Mouse (Mus musculus) midbrain, embryonic 10.5 days (tissue): ENCODE results near the gene Gm20388. TPM values are rescaled to one million over a fixed set of nuclear protein-coding genes. Genes with fewer than 3 reads are reported as not detected.

Source experiments
- DNase-seq: peaks from one replicate; pipeline ENCODE4 v3.0.0-alpha.2; 2017; ENCODE audit warnings: low spot score
- H3K27ac ChIP-seq: fragments of 300-500 bp; sonication (generic); replicated peaks from 2 replicates; pipeline ENCODE4 v1.5.1; 2016; ENCODE audit warnings: mild to moderate bottlenecking
- H3K27me3 ChIP-seq: fragments of 300-500 bp; sonication (generic); 2 replicates; pipeline ENCODE4 v1.6.1; 2016; ENCODE audit warnings: low read depth, mild to moderate bottlenecking; ENCODE audit not compliant: poor library complexity, severe bottlenecking
- H3K36me3 ChIP-seq: fragments of 300-500 bp; sonication (generic); 2 replicates; pipeline ENCODE4 v1.6.1; 2016; ENCODE audit warnings: mild to moderate bottlenecking, moderate library complexity
- H3K4me1 ChIP-seq: fragments of 300-500 bp; sonication (generic); 2 replicates; pipeline ENCODE4 v1.6.1; 2016
- H3K4me3 ChIP-seq: fragments of 300-500 bp; sonication (generic); 2 replicates; pipeline ENCODE4 v1.5.1; 2016; ENCODE audit warnings: mild to moderate bottlenecking, moderate library complexity
- H3K9me3 ChIP-seq: fragments of 300-500 bp; sonication (generic); replicated peaks from 2 replicates; pipeline ENCODE4 v1.6.1; 2016; ENCODE audit warnings: mild to moderate bottlenecking
- WGBS: fragments of 180-500 bp; shearing (Covaris S2); methylation state at CpG from one replicate; pipeline ENCODE4 v1.1.7; 2016; 5-methylcytosine and 5-hydroxymethylcytosine counted together
- polyA plus RNA-seq: library from polyadenylated mRNA; unstranded; fragments of >200 nt; fragmentation: Nextera tagmentation; extraction: Ambion mirVana; gene quantifications from 2 replicates; pipeline ENCODE4 v1.2.1, GENCODE M21; 2016

Gm20388 gene
- polyA plus RNA-seq, 1 experiment from 2014 or later: 7.1 TPM

DNA sequence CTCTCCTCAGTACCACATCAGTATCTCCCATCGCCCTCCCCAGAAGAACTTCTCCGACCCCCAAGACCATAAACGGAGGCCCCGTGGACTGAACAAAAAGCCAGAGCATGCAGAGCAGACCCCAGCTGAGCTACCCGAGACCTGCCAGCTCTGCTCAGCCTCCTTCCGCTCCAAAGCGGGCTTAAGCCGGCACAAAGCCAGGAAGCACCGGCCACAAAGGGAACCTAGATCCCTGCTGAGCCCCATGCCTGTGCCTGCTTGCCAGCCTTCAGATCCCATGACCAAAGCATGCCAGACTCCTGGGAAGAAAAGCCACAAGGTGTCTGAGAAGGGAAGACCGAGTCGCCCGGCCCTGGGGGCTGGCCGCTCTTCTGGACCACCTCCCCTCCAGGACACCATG is 2356.2 kb downstream of the Gm20388 start:
- Histone ChIP-seq H3K27ac (0 out of 2 replicates have a peak overlapping the region, but pooled peaks have one; percentile 38), H3K9me3 (no peaks in the 10 kb centered on the region), H3K36me3 (no peaks in the 10 kb centered on the region), H3K4me3 (no peak overlapping the region), H3K4me1 (peaks cover 42% of the 10 kb centered on the region), H3K27me3 (peaks cover 88% of the 10 kb centered on the region)
- 48% methylated on average over 13 of the region's 13 CpGs for WGBS
- DNase-seq: no peak

DNA sequence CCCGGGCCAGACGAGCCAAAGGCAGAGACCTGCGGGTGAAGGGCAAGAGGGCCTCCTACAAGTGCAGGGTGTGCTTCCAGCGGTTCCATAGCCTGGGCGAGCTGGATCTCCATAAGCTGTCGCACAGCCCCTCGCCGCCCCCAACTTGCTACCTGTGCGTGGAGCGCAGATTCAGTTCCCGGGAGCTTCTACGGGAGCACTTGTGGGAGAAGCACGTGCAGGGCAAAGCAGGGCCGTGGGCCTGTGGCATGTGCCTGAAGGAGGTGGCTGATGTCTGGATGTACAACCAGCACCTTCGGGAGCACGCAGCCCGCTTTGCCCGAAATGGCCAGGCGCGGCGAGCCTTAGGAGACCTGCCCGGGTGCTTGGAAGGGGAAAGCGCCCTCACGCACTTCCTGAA is 2358.2 kb downstream of the Gm20388 start:
- DNase-seq: no peak

DNA sequence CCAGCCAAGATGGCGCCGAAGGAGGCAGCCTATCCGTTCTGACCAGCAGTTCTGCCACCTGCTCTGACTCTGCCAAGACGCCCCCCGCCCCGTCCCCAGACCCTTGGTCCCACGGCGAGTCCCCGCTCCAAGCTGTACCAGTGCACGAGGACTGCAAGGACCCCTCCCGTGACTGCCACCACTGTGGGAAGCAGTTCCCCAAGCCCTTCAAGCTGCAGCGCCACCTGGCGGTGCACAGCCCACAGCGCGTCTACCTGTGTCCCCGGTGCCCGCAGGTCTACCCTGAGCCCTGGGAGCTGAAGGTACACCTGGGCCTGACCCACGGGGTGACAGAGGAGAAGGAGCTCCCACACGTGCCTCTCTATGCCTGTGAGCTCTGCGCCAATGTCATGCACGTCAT is 2358.8 kb downstream of the Gm20388 start:
- peak overlapping the region; percentile 59 for H3K4me3 ChIP-seq
- no peaks in the 10 kb centered on the region for H3K36me3 ChIP-seq
- DNase-seq: peak; percentile 81
- peaks cover 44% of the 10 kb centered on the region for H3K4me1 ChIP-seq
- H3K27ac ChIP-seq: peak overlapping the region; percentile 81
- H3K9me3 ChIP-seq: no peaks in the 10 kb centered on the region
- 3% methylated on average over 21 of the region's 21 CpGs for WGBS
- peaks cover 77% of the 10 kb centered on the region for H3K27me3 ChIP-seq

More for the DNA sequence above, 2358.2 kb downstream of the Gm20388 start:
- H3K27ac ChIP-seq: peak overlapping the region; percentile 81
- peaks cover 78% of the 10 kb centered on the region for H3K27me3 ChIP-seq
- no peaks in the 10 kb centered on the region for H3K36me3 ChIP-seq
- H3K4me1 ChIP-seq: peaks cover 44% of the 10 kb centered on the region
- WGBS: 58% methylated on average over 24 of the region's 24 CpGs
- peak overlapping the region; percentile 59 for H3K4me3 ChIP-seq
- no peaks in the 10 kb centered on the region for H3K9me3 ChIP-seq

DNA sequence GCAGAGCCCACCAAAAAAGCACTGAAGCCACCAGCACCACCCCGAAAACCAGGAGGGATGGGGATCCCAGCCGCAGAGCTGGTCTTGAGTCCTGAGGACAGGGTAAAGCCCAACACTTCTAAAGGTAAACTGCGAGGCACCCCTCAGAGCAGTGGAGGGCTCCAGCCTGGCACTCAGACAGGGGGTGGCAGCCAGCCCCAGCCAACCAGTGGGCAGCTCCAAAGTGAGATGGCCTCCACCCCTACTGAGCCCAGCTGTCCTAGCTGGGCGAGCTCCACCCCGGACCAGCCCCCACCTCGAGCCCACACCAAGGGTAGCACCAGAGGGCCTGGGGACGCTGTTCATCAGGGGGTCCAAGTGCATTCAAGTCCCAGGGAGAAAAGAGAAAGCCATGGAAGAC is 2359.9 kb downstream of the Gm20388 start:
- WGBS: 72% methylated on average over 7 of the region's 7 CpGs
- Histone ChIP-seq H3K36me3 (no peaks in the 10 kb centered on the region), H3K4me1 (peaks cover 44% of the 10 kb centered on the region), H3K27me3 (peaks cover 69% of the 10 kb centered on the region), H3K27ac (peak overlapping the region; percentile 17; the same call in 1 of the 2 replicates), H3K4me3 (no peak overlapping the region), H3K9me3 (no peaks in the 10 kb centered on the region)
- DNase-seq: no peak

DNA sequence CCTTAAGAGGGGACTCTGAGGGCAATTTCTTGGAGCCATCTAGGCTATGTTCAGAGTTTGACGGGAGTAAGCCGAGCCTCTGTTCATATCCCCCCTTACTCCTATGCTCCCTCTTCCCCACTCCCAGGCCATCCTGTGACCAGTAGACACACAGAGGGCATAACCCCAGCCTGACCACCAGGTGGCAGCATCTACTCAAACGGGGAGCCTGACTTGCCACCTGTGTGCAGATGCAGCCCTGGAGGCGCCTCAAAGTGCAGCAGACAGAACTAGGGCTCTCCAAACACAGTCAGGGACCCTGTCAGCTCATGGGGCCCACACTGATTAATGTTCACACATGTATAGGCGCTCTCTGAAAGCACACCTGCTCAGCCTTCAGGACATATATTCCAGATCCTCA is 2362.5 kb downstream of the Gm20388 start:
- peaks cover 38% of the 10 kb centered on the region for H3K4me1 ChIP-seq
- H3K4me3 ChIP-seq: no peak overlapping the region
- H3K27me3 ChIP-seq: peaks cover 50% of the 10 kb centered on the region
- peak; percentile 84 for DNase-seq
- WGBS: 6% methylated on average over 5 of the region's 5 CpGs
- H3K36me3 ChIP-seq: no peaks in the 10 kb centered on the region
- no peaks in the 10 kb centered on the region for H3K9me3 ChIP-seq
- no peak overlapping the region for H3K27ac ChIP-seq

DNA sequence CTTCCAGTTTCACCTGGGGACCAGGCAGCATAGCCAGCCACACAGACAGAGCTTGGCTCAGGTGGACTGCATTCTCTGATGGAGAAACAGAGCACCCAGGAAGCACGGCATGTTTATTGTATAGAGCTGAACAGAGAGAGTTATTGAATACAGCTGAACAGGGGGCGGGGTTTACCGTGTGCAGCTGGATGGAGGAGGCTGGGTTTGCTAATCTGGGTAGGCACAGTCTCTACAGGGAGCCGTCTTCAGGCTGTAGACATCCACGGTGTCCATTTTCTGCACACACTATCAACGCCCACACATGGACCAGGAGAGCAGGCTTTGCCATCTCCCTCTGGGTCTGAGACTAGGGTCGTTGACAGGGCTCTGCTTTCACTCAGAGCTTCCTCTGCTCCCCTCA is 2363.2 kb downstream of the Gm20388 start:
- no peak overlapping the region for H3K27ac ChIP-seq
- H3K27me3 ChIP-seq: peaks cover 50% of the 10 kb centered on the region
- no peaks in the 10 kb centered on the region for H3K9me3 ChIP-seq
- WGBS: 64% methylated on average over 7 of the region's 7 CpGs
- H3K4me3 ChIP-seq: no peak overlapping the region
- no peak for DNase-seq
- peaks cover 35% of the 10 kb centered on the region for H3K4me1 ChIP-seq
- no peaks in the 10 kb centered on the region for H3K36me3 ChIP-seq

DNA sequence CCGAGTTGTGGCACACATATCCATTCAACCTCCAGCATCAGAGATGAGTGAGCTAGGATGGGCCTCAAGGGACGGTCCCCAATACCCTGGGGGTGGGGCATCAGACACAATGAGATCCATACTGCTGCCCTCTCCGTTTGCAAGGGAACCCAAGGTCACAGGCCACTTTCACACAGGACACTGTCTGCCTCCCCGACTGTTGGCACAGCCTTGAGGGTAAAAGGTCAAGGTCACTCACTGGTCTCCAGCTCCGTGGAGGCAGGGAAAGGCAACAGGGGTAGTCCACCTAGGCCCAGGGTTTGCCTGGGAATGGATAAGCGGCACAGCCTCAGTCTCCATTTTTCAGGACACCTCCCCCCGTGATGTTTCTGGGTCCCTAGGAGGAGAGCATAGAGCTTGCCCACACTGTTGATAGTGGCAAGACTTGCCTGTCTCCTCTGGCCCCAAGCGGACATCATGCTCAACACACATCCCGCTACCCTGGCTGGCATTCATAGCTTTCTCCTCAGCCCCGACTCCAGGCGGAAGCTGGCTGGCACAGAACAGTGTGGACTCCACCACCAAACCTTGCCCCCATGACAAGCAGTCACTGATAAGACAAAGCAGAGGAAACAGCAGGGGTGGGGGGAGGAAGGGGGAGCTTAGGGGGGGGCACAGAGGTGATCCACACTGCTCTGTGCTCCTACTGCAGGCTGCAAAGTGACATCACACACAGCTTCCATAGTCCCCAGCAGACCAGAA is 2364.2 kb downstream of the Gm20388 start:
- DNase-seq: no peak
- H3K4me3 ChIP-seq: no peak overlapping the region
- 82% methylated on average over 11 of the region's 11 CpGs for WGBS
- no peaks in the 10 kb centered on the region for H3K9me3 ChIP-seq
- H3K27me3 ChIP-seq: peaks cover 48% of the 10 kb centered on the region
- H3K36me3 ChIP-seq: no peaks in the 10 kb centered on the region
- peaks cover 26% of the 10 kb centered on the region for H3K4me1 ChIP-seq
- no peak overlapping the region for H3K27ac ChIP-seq

DNA sequence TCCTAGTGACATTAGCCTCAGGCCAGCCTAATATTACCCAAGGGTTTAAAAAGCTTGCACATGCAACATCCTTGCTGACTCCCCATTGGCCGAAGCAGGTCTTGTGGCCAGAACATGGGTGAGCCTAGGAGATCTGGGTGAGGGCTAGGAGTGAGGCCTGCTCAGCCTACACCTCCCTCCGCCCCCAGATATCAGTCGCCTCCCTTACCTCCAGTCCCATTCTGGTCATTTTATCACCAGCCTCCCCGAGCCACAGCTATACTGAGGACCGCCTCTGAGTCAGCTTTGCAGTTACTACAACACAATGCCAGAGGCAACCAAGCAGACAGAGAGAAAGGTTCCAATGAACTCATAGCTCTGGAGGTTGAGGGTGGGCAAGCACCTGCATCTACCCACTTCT is 2365.7 kb downstream of the Gm20388 start:
- WGBS: 94% methylated on average over 5 of the region's 5 CpGs
- Histone ChIP-seq H3K9me3 (no peaks in the 10 kb centered on the region), H3K4me1 (peaks cover 40% of the 10 kb centered on the region), H3K27me3 (peaks cover 34% of the 10 kb centered on the region), H3K4me3 (no peak overlapping the region), H3K27ac (no peak overlapping the region; the same call in 1 of the 2 replicates), H3K36me3 (no peaks in the 10 kb centered on the region)
- DNase-seq: no peak

DNA sequence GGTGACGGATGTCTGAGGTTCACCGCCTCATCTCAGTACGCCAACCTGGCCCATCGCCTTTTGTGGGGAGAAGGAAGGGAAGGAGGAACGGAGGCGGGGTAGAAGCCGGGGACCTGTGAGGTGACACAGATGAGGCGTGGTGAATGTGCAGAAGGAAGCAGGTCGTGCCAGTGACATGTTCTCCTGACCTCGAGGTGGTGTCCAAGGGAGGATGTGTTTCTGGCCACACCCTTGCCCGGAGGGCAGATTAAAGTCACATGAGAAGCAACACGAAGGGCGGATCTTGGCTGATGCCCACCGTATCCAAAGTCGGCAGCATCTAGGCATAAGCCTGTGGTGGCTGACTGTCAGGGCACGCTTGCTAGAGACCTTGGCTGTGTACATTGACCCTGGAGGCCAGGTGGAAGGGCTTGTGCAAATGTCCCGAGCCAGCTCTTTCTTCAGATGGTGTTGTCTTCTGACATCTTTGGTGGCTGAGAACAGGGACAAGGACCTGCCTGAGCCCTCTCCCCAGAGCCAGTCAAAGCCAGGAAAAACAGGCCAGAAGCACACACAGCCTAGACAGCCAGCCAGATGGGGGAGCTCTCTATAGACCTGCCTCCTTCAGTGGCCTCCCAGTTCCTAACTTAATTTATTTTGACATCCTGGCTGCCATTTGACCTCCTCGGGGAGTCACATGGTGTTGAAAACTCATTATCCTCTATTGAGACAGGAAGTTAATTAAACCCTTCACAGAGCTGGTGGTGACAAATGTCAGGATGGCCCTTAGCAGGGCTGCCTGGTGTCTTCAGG is 2366.8 kb downstream of the Gm20388 start:
- 80% methylated on average over 18 of the region's 18 CpGs for WGBS
- peaks cover 25% of the 10 kb centered on the region for H3K27me3 ChIP-seq
- no peak for DNase-seq

DNA sequence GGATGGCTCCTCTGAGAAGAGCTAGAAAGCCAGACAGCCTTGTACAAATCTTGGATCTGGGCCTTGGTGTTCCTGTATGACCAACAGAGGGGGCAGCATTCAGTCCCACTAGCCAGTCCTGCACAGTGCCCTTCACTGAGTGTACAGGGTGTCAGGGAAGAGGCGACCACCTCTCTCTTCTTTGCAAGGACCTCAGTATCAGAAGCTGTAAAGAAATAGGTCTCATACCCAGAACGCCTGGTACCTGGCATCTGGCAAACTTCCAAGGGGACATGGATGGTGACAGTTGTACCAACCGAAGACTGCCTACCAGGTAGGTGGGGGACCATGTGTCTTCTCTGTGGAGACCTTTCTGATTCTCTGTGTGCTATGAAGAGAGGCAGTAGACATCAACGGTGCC is 2369.5 kb downstream of the Gm20388 start:
- DNase-seq: no peak
- Histone ChIP-seq H3K9me3 (no peaks in the 10 kb centered on the region), H3K27ac (peak overlapping the region; percentile 88; the same call in 1 of the 2 replicates), H3K4me1 (peaks cover 50% of the 10 kb centered on the region), H3K27me3 (peaks cover 48% of the 10 kb centered on the region), H3K36me3 (no peaks in the 10 kb centered on the region), H3K4me3 (no peak overlapping the region)
- WGBS: 84% methylated on average over 4 of the region's 4 CpGs

More for the DNA sequence above, 2366.8 kb downstream of the Gm20388 start:
- H3K4me3 ChIP-seq: no peak overlapping the region
- no peaks in the 10 kb centered on the region for H3K36me3 ChIP-seq
- peaks cover 44% of the 10 kb centered on the region for H3K4me1 ChIP-seq
- peak overlapping the region; percentile 49; the same call in 1 of the 2 replicates for H3K27ac ChIP-seq
- no peaks in the 10 kb centered on the region for H3K9me3 ChIP-seq

DNA sequence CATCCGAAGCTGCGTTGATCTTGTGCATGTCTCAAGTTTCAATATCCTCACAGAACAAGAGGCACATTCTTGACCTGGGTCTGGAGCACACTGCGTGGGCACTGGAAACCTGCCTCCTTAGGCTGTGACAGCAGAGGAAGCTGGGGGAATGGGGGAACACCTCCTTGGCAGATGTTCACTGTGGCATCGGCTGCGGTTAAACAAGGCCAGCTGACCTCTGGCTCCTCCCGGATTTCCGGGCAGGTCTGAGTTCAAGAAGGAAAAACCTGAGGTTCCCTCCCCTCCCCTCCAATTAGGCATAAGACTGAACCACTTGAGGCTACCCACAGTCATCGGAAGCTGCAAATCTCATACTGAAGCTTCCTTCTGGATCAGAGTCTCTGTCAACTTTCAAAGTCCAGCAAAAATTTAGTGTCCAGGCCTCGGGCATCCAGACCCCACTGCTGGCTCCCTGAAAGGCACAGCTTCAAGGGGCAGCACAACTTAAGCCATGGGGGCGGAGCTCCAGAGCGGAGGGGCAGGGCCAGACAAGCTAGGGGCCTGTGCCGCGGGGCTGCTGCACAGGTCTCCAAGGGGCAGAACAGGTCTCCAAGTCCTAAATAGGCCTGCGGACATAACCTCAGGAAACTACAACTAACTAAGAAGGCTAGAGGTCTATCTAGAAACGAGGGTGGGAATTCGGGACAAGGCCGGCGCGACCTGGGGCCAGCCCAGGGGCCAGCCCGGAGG is 2370.1 kb downstream of the Gm20388 start:
- peak overlapping the region; percentile 71 for H3K4me3 ChIP-seq
- H3K36me3 ChIP-seq: no peaks in the 10 kb centered on the region
- peak overlapping the region; percentile 88 for H3K27ac ChIP-seq
- H3K4me1 ChIP-seq: peaks cover 56% of the 10 kb centered on the region
- no peak for DNase-seq
- peaks cover 54% of the 10 kb centered on the region for H3K27me3 ChIP-seq
- 13% methylated on average over 20 of the region's 20 CpGs for WGBS
- H3K9me3 ChIP-seq: no peaks in the 10 kb centered on the region

DNA sequence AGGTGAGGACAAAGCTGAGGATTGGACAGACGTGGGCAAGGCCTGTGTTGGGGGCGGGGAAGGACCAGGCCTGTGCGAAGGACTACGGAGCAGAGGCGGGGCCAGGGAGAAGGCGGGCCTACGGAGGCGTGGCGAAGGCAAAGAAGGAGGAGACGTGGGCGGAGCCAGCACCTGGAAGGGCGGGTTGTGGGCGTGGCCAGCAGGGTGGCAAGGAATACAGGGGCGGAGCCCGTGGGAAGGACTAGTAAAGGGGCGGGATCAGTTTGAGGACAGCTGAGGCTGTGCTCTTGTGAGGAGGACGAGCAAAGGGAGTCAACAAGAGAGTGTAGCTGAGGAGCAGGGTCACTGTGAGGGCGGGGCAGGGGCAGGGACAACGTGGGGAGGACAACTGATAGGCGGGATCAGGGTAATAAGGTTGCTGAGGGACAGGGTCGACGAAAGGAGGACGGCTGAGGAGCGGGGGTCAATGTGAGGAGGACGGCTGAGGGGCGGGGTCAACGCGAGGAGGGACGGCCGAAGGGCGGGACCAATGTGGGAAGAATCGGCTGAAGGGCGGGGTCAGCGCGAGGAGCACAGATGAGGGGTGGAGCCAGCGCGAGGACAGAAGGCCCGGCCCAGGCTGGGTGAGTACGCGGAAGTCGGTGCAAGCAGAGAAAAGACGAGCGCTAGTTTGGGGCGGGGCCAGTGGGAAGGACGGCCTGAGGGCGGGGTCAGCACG is 2370.8 kb downstream of the Gm20388 start:
- Histone ChIP-seq H3K27ac (peak overlapping the region; percentile 88), H3K9me3 (no peaks in the 10 kb centered on the region), H3K36me3 (no peaks in the 10 kb centered on the region), H3K4me3 (peak overlapping the region; percentile 71), H3K4me1 (peaks cover 57% of the 10 kb centered on the region), H3K27me3 (peaks cover 56% of the 10 kb centered on the region)
- under 1% methylated on average over 47 of the region's 47 CpGs for WGBS
- DNase-seq: peak; percentile 100
